Mouse (Mus musculus) adrenal gland, adult 8-10 months (tissue): ENCODE results near the gene Armc5. TPM values are rescaled to one million over a fixed set of nuclear protein-coding genes. Genes with fewer than 3 reads are reported as not detected.
A peak's percentile ranks its signal among the peaks of the same experiment; 100 is the strongest.

ENCODE experiments used
- DNase-seq: peaks from one replicate; pipeline ENCODE4 v3.0.0; 2022
- total RNA-seq, 4 experiments: library from RNA; stranded (reverse); gene quantifications; 2 replicates each; pipeline ENCODE4 v1.2.4; 2022

Gene Armc5
- 10 to 100 TPM; 23.2 to 30.2 (median 24.4) TPM for total RNA-seq

- DNase-seq, result peak; percentile 75
Measured at GRCm38 (mm10) chr7:128236856-128237592, at the start of gene Armc5. Armc5 (plus strand) TSS chr7:128237342.

DNA sequence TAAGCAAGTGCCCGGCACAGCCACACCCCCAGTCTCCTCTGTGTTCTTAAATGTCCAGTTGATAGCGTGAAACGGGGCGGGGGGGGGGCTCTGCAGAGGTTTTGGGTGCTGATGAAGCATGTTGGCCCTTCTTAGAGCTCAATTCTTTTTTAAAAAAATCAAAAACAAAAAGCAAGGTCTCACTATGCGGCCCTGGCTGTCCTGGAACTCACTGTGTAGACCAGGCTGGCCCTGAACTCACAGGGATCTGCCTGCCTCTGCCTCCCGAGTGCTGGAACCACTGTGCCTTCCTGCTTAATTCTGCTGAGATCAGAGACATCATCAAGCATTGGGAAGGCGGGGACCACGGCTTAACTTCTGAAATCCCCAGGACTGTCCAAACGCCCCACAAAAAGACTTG lies 35.5 kb upstream of the Armc5 start:
- no peak for DNase-seq

DNA sequence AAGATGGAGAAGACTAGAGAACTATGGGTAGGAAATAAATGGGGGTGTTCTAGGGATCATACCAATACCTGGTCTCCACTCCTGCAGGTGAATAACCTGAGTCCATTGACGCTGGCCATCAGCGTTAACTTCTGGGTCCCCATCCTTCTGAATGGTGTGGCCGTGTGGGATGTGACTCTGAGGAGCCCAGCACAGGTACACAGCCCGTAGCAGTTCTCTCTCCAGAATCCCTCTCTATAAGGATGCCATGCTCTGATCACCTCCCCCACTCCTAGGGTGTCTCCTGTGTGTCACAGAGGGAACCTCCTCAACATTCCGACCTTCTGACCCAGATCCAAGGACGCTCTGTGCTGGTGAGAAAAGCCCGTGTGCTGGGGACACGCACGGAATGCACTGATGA lies 34.1 kb upstream of the Armc5 start:
- no peak for DNase-seq

DNA sequence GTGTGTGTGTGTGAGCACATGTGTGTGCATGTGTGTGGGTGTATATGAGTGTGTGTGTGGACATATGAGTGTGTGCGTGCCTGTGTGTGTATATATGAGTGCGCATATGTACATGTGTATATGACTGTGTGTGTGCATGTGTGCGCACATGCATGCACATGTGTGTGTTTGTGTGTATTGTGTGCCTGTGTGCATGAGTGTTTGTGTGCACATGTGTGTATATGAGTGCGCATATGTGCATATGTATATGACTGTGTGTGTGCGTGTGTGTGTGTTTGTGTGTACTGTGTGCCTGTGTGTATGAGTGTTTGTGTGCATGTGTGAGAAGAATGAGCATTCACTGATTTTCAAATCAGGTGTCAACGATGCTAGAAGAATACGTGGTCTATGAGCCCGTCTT lies 33.0 kb upstream of the Armc5 start:
- no peak for DNase-seq

- DNase-seq, result no peak
Measured at GRCm38 (mm10) chr7:128205695-128206094, 31.4 kb upstream of the Armc5 start.

- DNase-seq, result no peak
Measured at GRCm38 (mm10) chr7:128206152-128206551, 31.0 kb upstream of the Armc5 start, which contains the start of gene Cox6a2. Cox6a2 (minus strand) TSS chr7:128206387.

DNA sequence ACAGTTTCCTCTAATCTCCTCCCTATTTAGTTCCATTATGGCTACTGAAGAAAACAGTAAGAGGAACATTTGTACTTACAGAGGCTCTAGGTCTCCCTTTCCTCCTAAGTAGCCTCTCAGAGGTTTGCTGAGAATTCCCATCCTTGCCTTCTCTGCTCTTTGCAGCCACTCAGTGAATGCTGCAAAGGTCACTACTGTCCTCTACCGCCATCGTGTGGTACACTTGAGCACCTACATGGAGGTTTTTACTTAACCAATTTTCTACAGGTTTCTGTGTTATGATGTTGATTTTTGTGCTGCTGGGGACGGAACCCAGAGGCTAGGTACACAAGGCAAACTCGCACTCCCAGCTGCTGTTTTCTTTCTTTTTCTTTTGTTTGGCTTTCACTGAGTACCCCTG lies 29.0 kb upstream of the Armc5 start:
- DNase-seq, result peak; percentile 23

GRCm38 (mm10) chr7:128209826-128210225 lies 27.3 kb upstream of the Armc5 start:
- DNase-seq, result no peak

DNA sequence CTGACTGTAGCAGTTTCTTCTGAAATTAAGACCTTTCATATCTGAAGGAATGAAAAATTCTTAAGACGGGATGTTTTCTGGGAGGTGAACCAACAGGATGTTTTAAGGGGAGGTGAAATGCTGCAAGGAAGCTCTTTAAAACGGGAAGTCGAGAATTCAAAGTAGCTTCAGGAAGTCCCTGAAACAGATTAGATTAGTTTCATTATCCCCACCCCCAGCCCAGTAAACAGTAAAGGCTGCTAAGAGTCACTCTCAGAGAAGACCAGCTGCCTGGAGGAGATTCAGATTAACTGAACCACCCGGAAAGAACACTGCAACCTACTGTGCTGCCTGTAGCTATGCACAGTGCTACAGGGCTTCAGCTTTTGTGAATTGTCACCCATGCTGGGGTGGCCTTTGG lies 17.2 kb upstream of the Armc5 start:
- DNase-seq, result no peak

DNA sequence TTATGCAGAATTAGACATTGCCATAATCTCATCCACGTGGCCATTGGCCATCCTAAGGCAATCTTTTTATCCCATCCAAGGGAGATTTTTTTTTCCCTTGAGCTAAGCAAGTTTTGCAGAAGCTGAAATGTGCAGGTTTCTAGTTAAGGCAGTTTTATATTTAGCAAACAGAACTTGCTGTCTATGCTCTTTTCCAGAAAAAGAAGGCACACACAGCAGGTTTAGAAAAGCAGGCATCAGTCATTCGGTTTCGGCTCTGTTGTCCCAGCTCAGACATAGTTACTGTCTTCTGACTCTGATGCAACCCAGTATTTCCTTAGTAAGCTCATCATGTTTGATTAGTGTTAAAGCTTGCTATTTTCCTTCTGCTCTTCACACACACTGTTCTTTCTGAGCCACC lies 16.2 kb upstream of the Armc5 start:
- DNase-seq, result no peak

- no peak for DNase-seq
Measured at GRCm38 (mm10) chr7:128231741-128232140, 5.4 kb upstream of the Armc5 start.

- DNase-seq, result no peak
Measured at GRCm38 (mm10) chr7:128234796-128235195, 2.3 kb upstream of the Armc5 start.

DNA sequence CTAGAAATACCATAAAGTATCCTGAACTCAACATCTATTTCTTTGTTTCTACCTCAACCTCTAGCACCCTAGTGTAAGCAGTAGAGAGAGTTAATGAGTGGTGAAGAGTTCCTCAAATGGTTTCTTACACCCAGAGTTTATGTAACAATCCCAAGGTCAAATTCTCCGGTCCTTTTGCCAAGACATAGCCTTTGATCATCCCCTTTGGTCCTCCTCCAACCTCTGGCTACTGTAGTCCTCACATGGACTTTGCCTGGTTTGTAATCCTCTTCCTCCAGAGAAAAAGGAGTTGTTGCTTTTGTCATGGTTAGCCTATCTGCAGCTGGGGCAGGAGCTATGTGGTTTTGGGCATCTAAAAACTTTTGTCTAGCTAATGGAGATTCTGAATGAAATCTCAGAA lies 1.7 kb upstream of the Armc5 start:
- no peak for DNase-seq

DNA sequence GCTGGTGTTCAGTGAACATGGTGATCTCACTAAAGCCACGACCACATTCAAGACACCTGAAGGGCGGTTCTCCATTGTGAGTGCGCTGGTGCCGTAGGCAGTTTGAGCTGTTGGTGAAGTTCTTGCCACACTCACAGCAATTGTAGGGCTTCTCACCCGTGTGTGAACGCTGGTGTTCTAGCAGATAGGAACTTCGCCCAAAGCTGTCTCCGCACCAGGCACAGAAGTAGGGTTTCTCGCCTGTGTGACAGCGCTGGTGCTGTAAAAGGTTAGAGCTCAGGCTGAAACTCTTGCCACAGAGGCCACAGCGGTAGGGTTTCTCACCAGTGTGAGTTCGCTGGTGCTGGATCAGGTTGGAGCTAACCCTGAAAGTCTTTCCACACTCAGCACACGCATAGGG lies 716 bp upstream of the Armc5 start:
- no peak for DNase-seq

GRCm38 (mm10) chr7:128237593-128237926 lies 418 bp downstream of the Armc5 start:
- DNase-seq, result no peak

DNA sequence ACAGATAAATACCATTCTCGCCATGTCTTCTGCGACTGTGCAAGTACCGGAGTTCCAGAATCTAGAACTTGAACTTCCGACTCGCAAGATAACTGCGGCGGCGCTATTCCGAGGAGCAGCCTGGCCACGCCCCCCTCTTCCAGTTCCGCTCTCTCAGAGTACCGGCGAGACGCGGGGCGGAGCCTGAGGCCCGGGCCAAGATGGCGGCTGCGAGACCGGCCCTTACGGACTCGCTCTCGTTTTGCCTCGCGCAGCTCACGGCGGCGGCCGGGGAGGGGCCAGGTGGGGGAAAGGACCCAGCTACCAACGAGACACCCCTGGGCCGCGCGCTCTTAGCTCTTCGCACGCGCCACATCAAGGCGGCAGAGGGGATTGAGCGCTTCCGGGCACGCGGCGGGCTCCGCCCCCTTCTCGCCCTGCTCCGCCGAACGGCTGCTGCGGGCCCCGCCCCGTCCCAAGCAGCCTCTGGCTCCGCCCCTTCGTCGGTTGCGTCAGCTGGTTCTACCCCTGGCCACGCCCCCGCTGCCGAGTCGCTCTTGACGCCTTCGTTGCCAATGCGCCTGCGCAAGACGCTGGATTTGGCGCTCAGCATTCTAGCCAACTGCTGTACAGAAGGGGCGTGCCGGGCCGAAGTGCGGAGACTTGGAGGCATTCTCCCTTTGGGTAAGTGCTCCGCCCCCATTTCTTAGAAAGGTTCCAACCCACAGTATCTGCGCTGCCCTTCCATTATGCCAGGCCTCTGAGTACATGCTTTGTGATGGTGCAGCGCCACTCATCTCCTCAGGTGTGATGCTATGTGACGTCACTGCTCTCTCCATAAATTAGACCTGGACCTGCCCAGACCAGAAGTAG lies 1.0 kb downstream of the Armc5 start, which contains the start of gene 9130023H24Rik:
Gene 9130023H24Rik, minus strand, starts transcription at position 105 of the 852 bp plus-strand sequence.
- DNase-seq, result peak; percentile 99

DNA sequence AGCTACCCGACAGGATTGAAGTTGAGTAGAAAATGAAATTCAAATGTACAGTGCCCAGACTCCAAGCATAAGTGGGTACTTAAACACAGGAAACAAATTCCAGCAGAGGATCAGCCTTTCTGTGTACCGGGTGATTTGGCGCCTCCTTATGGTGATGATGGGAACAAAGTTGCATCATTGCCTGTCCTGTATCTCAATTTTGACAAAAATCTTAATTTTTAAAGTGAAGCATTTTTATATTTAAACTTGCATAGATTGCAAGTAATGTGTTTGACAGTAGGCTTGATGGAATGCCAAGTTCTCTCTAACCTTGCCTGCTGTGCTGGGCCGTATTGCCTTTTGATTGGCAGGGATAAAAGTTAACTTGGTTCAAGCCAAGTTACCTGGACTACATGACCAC lies 1.8 kb downstream of the Armc5 start:
- DNase-seq, result no peak

DNA sequence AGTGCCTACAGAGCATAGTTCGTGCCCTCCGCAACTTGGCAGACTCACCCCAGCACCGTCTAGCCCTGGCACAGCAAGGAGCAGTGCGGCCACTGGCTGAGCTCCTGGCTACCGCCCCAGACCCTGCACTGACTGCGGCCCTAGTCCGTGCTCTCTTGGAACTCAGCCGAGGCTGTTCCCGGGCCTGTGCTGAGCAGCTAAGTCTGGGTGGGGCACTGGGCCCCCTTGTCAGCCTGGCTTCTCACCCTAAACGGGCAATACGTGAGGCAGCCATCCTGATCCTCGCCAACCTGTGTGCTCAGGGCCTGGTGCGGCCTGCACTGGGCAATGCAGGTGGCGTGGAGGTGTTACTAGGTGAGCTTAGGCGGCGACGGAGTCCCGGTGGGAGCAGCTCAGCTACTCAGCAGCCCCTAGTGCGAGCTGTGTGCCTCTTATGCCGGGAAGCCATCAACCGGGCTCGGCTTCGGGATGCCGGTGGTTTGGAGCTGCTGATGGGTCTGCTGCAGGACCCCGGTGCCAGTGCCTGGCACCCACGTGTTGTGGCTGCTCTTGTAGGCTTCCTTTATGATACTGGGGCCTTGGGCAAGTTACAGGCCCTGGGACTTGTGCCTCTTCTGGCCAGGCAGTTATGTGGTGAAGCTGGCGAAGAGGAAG lies 3.1 kb downstream of the Armc5 start:
- DNase-seq, result no peak

- no peak for DNase-seq
Measured at GRCm38 (mm10) chr7:128242331-128242730, 5.2 kb downstream of the Armc5 start.

- DNase-seq, result no peak
Measured at GRCm38 (mm10) chr7:128243921-128244320, 6.8 kb downstream of the Armc5 start.

GRCm38 (mm10) chr7:128244410-128245025 lies 7.4 kb downstream of the Armc5 start:
- DNase-seq, result no peak

- DNase-seq, result no peak
Measured at GRCm38 (mm10) chr7:128245547-128245946, 8.4 kb downstream of the Armc5 start.
